Mouse (Mus musculus) heart, postnatal 0 days (tissue): ENCODE measurements around the gene Il18.

ENCODE experiments used
- CTCF ChIP-seq: IDR thresholded peaks from 2 replicates; pipeline ENCODE4 v1.5.1; 2016; ENCODE audit warnings: antibody characterized with exemption, control low read depth, low read depth
- EP300 ChIP-seq: IDR thresholded peaks from 2 replicates; pipeline ENCODE4 v1.6.1; 2016; ENCODE audit warnings: antibody characterized with exemption, low read depth

DNA sequence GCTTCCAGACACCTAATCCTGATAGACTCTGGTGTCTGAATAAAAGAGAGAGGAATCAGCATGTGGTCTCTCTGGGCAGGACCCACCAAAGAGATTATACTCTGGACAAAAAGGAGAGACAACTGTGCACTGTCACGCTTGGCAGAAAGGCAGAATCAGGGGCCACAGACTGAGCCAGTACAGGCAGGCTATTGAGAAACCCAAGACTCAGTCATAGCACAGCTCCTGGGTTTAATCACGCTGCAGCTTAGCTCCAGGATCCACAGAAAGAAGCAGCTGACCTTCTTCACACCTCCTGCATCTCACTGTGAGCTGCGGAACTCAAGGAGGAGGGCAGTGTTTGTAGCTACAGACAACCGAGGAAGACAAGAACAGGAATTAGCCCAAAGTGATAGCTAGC is 25.7 kb downstream of the Il18 start:
- TF ChIP-seq CTCF (no peak), EP300 (no peak)
